Mouse (Mus musculus) liver, adult (tissue): ENCODE results near the gene Tlr9.

ENCODE experiments used
- GATA4 ChIP-seq: IDR thresholded peaks from 2 replicates; pipeline ENCODE4 v1.6.1; 2014; ENCODE audit warnings: mild to moderate bottlenecking, low read length; ENCODE audit not compliant: insufficient replicate concordance

Tlr9 gene

DNA sequence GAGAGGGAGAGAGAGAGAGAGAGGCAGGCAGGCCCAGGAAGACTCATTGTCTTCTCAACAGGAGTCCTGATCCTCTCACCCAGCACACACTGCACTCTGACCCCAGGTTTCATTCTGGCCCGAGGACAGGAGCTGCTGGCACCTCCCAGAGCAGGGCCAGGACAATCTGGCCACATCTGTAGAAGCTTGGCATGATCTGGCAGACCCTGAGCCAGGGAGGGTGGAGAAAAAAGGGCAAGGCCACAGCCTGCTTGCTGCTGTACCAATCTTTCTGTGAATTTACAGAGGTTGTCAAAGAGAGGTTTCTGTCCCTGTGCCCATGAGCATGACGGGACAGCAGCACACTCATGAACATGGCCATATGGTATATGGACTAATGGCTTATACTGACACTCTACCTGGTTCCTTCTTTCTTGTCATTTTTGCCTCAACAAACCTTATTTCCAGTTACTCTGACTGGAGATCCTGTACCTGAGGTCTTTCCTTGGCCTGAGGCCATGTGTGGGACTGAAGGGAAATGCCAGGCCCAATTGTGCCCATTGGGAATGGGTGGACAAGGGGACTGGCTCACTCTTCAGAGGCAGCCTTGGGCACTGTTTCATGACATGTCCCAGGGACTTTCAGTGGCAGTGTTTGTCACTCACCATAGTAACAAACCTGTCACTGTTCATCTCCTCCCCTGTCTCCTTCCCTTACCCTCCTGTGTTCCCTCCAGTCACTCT lies 44.7 kb downstream of the Tlr9 start:
- peak; percentile 30; the same call in 1 of the 2 replicates for TF ChIP-seq GATA4

DNA sequence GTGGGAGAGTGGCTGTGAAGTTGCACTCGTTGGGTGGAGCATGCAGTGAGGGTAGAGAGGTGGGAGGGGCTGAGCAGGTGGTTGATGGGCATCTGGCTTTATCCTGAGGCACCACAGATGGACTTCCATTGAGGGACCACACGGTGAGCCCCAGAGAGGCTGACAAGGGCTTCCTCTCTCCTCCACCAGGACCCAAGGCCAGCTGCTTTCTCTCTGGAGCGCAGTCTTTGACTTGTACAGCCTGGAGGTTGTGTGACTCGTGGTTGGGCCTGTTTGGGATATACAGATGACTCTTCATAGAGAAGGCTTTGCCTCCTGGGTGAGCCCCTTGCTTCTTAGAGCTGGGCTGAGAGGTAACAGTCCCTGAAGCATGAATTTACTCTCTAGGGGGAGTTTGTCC lies 46.0 kb downstream of the Tlr9 start:
- no peak for TF ChIP-seq GATA4

DNA sequence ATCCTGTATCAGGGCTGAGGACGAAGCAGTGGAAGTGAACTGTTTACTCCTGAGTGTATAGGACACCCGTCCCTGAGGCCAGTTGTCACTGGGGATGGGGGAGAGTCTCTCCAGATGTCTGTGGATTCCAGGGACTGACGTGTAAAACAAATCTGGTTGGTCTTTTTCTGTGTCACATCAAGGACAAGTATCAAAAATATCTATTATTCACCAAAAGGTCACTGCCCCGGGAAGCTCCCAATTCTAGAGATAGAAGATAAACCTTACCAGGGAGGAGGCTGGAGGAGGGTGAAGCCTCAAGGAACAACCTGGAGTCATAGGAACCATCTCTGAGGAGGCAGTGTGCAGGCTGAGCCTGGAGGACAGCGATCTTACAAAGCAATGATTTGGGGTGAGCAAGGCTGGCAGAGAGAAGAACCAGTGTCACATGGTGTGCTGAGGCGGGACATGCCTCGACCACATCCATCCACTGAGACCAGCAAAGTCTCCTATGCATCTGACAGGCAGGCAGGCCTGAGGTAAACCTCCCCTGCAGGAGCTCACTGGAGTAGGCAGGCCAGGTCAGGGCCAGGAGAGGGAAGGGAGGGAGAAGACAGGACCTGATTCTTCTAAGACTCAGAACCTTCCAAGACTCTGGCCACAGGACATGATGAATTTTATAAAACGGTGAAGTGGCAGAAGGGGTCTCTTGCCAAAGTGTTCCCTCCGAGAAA lies 46.8 kb downstream of the Tlr9 start:
- TF ChIP-seq GATA4: no peak

- no peak for TF ChIP-seq GATA4
These were observed 47.5 kb downstream of the Tlr9 start for GRCm38 (mm10) chr9:106269879-106270278.

GRCm38 (mm10) chr9:106270656-106271055 lies 48.3 kb downstream of the Tlr9 start:
- no peak; the same call in 1 of the 2 replicates for TF ChIP-seq GATA4

GRCm38 (mm10) chr9:106272288-106272687 lies 49.9 kb downstream of the Tlr9 start:
- peak; percentile 57; the same call in 1 of the 2 replicates for TF ChIP-seq GATA4

DNA sequence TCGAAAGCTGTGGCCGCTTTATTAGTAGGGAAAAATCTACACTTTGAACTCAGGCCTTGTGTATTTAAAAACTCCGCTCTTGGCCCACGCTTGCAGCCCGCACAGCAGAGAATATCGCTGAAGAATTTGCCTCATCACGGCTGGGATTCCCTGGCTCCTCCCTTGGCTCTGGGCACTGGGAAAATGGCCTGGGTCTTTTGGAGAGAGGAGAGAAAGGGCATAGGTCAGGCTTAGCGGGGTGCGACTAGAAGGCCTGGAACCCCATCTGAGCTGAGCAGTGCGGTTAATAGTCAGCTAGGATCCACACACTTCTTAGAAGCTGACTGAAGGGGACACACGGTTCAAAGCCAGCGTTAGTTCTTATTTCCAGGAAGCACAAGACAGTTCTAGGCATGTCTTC lies 50.9 kb downstream of the Tlr9 start:
- TF ChIP-seq GATA4: no peak

- TF ChIP-seq GATA4: no peak
These were observed 51.4 kb downstream of the Tlr9 start for GRCm38 (mm10) chr9:106273791-106274190.

DNA sequence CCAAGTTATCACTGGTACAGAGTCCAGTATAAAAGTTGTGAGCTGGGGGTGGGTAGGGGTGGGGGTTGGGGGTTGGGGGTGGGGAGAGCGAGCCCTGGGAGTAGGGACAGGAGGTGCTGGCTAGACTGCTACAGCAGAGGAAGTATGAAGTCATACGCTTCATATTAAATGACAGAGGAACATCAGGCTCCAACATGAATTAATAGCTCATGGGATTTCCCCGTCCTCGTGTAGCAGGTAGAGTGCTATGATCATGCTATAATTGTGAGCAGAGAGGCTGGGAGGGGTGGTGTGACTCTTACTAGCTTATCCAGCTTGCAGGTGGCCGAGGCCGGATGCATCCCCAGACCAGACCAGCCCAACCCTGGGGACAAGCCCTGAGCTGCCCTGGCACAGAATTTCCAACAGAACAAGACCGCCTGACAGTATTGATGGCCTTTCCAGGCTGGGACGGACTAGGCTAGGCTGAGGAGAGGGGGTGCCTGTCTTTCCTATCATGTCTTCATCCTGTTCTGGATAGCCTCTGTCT lies 52.3 kb downstream of the Tlr9 start:
- no peak for TF ChIP-seq GATA4

DNA sequence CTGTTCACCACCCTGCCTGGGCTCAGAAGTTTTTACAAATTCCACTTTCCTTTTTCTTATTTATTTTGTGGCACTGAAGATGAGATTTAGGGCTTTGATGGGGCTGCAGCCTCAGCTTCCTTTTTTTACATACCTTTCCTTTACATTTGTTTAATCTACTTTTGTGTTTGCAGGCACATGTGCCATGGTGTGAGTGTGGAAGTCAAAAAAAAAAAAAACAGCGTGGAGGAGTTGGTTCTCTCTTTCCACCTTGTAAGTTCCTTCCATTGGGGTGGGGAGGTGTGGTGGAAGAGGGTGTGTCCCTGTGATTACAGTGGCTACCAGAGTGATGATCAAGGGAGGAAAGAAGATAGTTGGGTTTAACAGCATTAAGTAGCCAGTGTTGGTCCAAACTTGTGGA lies 53.4 kb downstream of the Tlr9 start:
- no peak for TF ChIP-seq GATA4
